Mouse (Mus musculus) forebrain, embryonic 12.5 days (tissue): ENCODE measurements around the gene Olfr1318. TPM values are rescaled to one million over a fixed set of nuclear protein-coding genes. Genes with fewer than 3 reads are reported as not detected.

Source experiments
- ATAC-seq: fragments of 200-750 bp; cut with Nextera tagmentation; 2 replicates; pipeline ENCODE4 v1.8.0; 2017; ENCODE audit warnings: moderate TSS enrichment; ENCODE audit not compliant: low FRiP score
- H3K27ac ChIP-seq: fragments of 300-500 bp; sonication (generic); 2 replicates; pipeline ENCODE4 v1.5.1; 2016; ENCODE audit warnings: mild to moderate bottlenecking
- H3K27me3 ChIP-seq: fragments of 300-500 bp; sonication (generic); 2 replicates; pipeline ENCODE4 v1.6.1; 2016; ENCODE audit warnings: mild to moderate bottlenecking
- H3K36me3 ChIP-seq: fragments of 300-500 bp; sonication (generic); replicated peaks from 2 replicates; pipeline ENCODE4 v1.6.1; 2016; ENCODE audit warnings: mild to moderate bottlenecking
- H3K4me1 ChIP-seq: fragments of 300-500 bp; sonication (generic); 2 replicates; pipeline ENCODE4 v1.6.1; 2016
- H3K4me2 ChIP-seq: fragments of 300-500 bp; sonication (generic); 2 replicates; pipeline ENCODE4 v1.6.1; 2016; ENCODE audit warnings: mild to moderate bottlenecking, moderate library complexity
- H3K4me3 ChIP-seq: fragments of 300-500 bp; sonication (generic); replicated peaks from 2 replicates; pipeline ENCODE4 v1.5.1; 2016; ENCODE audit warnings: mild to moderate bottlenecking
- H3K9ac ChIP-seq: fragments of 300-500 bp; sonication (generic); 2 replicates; pipeline ENCODE4 v1.6.1; 2016; ENCODE audit warnings: mild to moderate bottlenecking
- H3K9me3 ChIP-seq: fragments of 300-500 bp; sonication (generic); 2 replicates; pipeline ENCODE4 v1.6.1; 2016
- WGBS: fragments of 180-500 bp; shearing (Covaris S2); methylation state at CpG from one replicate; pipeline ENCODE4 v1.1.7; 2016; 5-methylcytosine and 5-hydroxymethylcytosine counted together
- polyA plus RNA-seq: library from polyadenylated mRNA; unstranded; fragments of >200 nt; fragmentation: Nextera tagmentation; extraction: Ambion mirVana; gene quantifications from 2 replicates; pipeline ENCODE4 v1.2.1, GENCODE M21; 2016

Gene Olfr1318
- not detected in 2 replicates for polyA plus RNA-seq

GRCm38 (mm10) chr2:112153898-112154297 is at the start of gene Olfr1318:
Gene Olfr1318 (plus strand): TSS chr2:112154198.
- no peak within 1 kb of the TSS for H3K4me2 ChIP-seq
- H3K9ac ChIP-seq, result no peak within 1 kb of the TSS
- no peak within 1 kb of the TSS for H3K4me3 ChIP-seq
- no peaks in the 10 kb centered on the region for H3K36me3 ChIP-seq
- H3K27me3 ChIP-seq, result no peaks in the 10 kb centered on the region
- no peak for ATAC-seq
- no peaks in the 10 kb centered on the region for H3K9me3 ChIP-seq
- no peaks in the 10 kb centered on the region for H3K4me1 ChIP-seq
- H3K27ac ChIP-seq, result no peak within 1 kb of the TSS

GRCm38 (mm10) chr2:112115340-112115739 is 38.7 kb upstream of the Olfr1318 start, which contains the start of gene Olfr1315-ps1:
Gene Olfr1315-ps1 (minus strand): TSS chr2:112115440.
- ATAC-seq, result no peak
- no peaks in the 10 kb centered on the region for H3K4me1 ChIP-seq
- H3K4me2 ChIP-seq, result no peak within 1 kb of the TSS
- H3K9me3 ChIP-seq, result no peaks in the 10 kb centered on the region
- no peaks in the 10 kb centered on the region for H3K27me3 ChIP-seq
- WGBS, result 88% methylated on average over 1 of the region's 1 CpGs
- no peaks in the 10 kb centered on the region for H3K36me3 ChIP-seq
- H3K9ac ChIP-seq, result no peak within 1 kb of the TSS
- no peak within 1 kb of the TSS for H3K27ac ChIP-seq
- H3K4me3 ChIP-seq, result no peak within 1 kb of the TSS

- no peak within 1 kb of the TSS for H3K9ac ChIP-seq
- H3K4me3 ChIP-seq, result no peak within 1 kb of the TSS
- 85% methylated on average over 2 of the region's 2 CpGs for WGBS
Measured at GRCm38 (mm10) chr2:112134877-112135276, 19.1 kb upstream of the Olfr1318 start, which contains the start of gene Olfr1316. Gene Olfr1316 (minus strand): TSS chr2:112134977.

GRCm38 (mm10) chr2:112140029-112140428 is 14.0 kb upstream of the Olfr1318 start, which contains the start of gene Olfr1317:
Gene Olfr1317 (plus strand): TSS chr2:112140329.
- Histone ChIP-seq H3K27ac (no peak within 1 kb of the TSS), H3K4me3 (no peak within 1 kb of the TSS), H3K9me3 (no peaks in the 10 kb centered on the region), H3K4me2 (no peak within 1 kb of the TSS), H3K36me3 (no peaks in the 10 kb centered on the region), H3K4me1 (no peaks in the 10 kb centered on the region), H3K9ac (no peak within 1 kb of the TSS), H3K27me3 (no peaks in the 10 kb centered on the region)
- no peak for ATAC-seq
- 72% methylated on average over 2 of the region's 2 CpGs for WGBS

More at GRCm38 (mm10) chr2:112134877-112135276, 19.1 kb upstream of the Olfr1318 start, which contains the start of gene Olfr1316:
- no peak within 1 kb of the TSS for H3K27ac ChIP-seq
- no peaks in the 10 kb centered on the region for H3K4me1 ChIP-seq
- H3K27me3 ChIP-seq, result no peaks in the 10 kb centered on the region
- H3K4me2 ChIP-seq, result no peak within 1 kb of the TSS
- H3K36me3 ChIP-seq, result no peaks in the 10 kb centered on the region
- no peak for ATAC-seq
- H3K9me3 ChIP-seq, result no peaks in the 10 kb centered on the region

GRCm38 (mm10) chr2:112196859-112197258 is 42.9 kb downstream of the Olfr1318 start:
- Histone ChIP-seq H3K4me2 (no peak overlapping the region), H3K4me1 (no peaks in the 10 kb centered on the region), H3K27me3 (no peaks in the 10 kb centered on the region), H3K27ac (no peak overlapping the region), H3K9ac (no peak overlapping the region), H3K36me3 (no peaks in the 10 kb centered on the region), H3K9me3 (no peaks in the 10 kb centered on the region), H3K4me3 (no peak overlapping the region)
- peak; percentile 79 for ATAC-seq
- WGBS, result 3% methylated on average over 2 of the region's 2 CpGs

- no peak for ATAC-seq
- Histone ChIP-seq H3K4me2 (no peak overlapping the region), H3K9ac (no peak overlapping the region), H3K4me1 (no peaks in the 10 kb centered on the region), H3K36me3 (no peaks in the 10 kb centered on the region), H3K4me3 (no peak overlapping the region), H3K27ac (no peak overlapping the region), H3K9me3 (no peaks in the 10 kb centered on the region), H3K27me3 (no peaks in the 10 kb centered on the region)
- 77% methylated on average over 6 of the region's 6 CpGs for WGBS
Measured at GRCm38 (mm10) chr2:112203056-112203455, 49.1 kb downstream of the Olfr1318 start.

Other genes starting within 250 kb of the Olfr1318 start
- not detected in 2 replicates for gene Olfr1306, start 237.9 kb upstream of the Olfr1318 start, polyA plus RNA-seq
- gene Olfr1307, start 204.8 kb upstream of the Olfr1318 start, polyA plus RNA-seq, result not detected in 2 replicates
- not detected in 2 replicates for gene Olfr1308, start 189.3 kb upstream of the Olfr1318 start, polyA plus RNA-seq
- not detected in 2 replicates for gene Olfr1309, start 163.9 kb upstream of the Olfr1318 start, polyA plus RNA-seq
- not detected in 2 replicates for gene Olfr1310, start 141.5 kb upstream of the Olfr1318 start, polyA plus RNA-seq
- not detected in 2 replicates for gene Olfr1311, start 129.8 kb upstream of the Olfr1318 start, polyA plus RNA-seq
- not detected in 2 replicates for gene Olfr1312, start 104.0 kb upstream of the Olfr1318 start, polyA plus RNA-seq
- not detected in 2 replicates for gene Olfr1313, start 76.4 kb upstream of the Olfr1318 start, polyA plus RNA-seq
- not detected in 2 replicates for gene Olfr1314, start 57.4 kb upstream of the Olfr1318 start, polyA plus RNA-seq
- gene Olfr1315-ps1, start 38.8 kb upstream of the Olfr1318 start, polyA plus RNA-seq, result not detected in 2 replicates
- gene Olfr1316, start 19.2 kb upstream of the Olfr1318 start, polyA plus RNA-seq, result not detected in 2 replicates
- gene Olfr1317, start 13.9 kb upstream of the Olfr1318 start, polyA plus RNA-seq, result not detected in 2 replicates
- gene Lpcat4, start 85.3 kb downstream of the Olfr1318 start, polyA plus RNA-seq, result 8.2 and 13.6 TPM in 2 replicates
- gene Nutm1, start 105.1 kb downstream of the Olfr1318 start, polyA plus RNA-seq, result not detected in 2 replicates
- gene Nop10, start 107.7 kb downstream of the Olfr1318 start, polyA plus RNA-seq, result 152 and 157 TPM in 2 replicates
- gene Slc12a6, start 111.6 kb downstream of the Olfr1318 start, polyA plus RNA-seq, result 17.2 and 17.6 TPM in 2 replicates
- not detected in 2 replicates for gene Gm21985, start 112.1 kb downstream of the Olfr1318 start, polyA plus RNA-seq
- 104 and 111 TPM in 2 replicates for gene Emc4, start 213.8 kb downstream of the Olfr1318 start, polyA plus RNA-seq
- gene Katnbl1, start 225.0 kb downstream of the Olfr1318 start, polyA plus RNA-seq, result 48.6 and 53.4 TPM in 2 replicates